Mouse (Mus musculus): ENCODE data around the gene Tpsb2.

Gene Tpsb2

GRCm38 (mm10) chr17:25366005-25366404, at the start of gene Tpsb2:
Gene Tpsb2, plus strand, starts transcription at chr17:25366305.
- DNase-seq (ENCODE audit: low read depth, low spot score) = no peak

DNA sequence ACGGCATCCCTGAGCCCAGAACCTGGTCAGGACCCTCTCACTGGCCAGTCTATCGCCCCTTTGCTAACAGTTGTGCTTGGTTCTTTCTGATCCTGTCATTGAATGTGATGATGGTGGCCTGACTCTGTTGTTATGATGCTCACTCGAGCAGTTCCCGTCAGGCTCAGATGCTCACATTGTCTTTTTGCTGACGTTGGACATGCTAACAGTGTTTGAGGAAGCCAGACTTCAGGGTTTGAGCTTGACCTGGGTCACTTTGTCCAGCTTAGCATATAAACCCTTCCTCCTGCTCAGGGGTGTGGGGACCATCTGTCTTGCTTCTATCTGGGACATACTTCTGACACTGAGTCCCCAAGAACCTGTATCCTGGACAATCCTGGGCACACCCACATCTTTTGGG, 47.8 kb upstream of the Tpsb2 start, which contains the start of gene Prss29:
Prss29 (plus strand) TSS at position 301 of the 400 bp plus-strand sequence.
- DNase-seq (ENCODE audit: low read depth, low spot score) = no peak

GRCm38 (mm10) chr17:25320819-25321218, 45.3 kb upstream of the Tpsb2 start:
- no peak for DNase-seq (ENCODE audit: low read depth, low spot score)

GRCm38 (mm10) chr17:25322930-25323329, 43.2 kb upstream of the Tpsb2 start:
- DNase-seq (ENCODE audit: low read depth, low spot score) = no peak

DNA sequence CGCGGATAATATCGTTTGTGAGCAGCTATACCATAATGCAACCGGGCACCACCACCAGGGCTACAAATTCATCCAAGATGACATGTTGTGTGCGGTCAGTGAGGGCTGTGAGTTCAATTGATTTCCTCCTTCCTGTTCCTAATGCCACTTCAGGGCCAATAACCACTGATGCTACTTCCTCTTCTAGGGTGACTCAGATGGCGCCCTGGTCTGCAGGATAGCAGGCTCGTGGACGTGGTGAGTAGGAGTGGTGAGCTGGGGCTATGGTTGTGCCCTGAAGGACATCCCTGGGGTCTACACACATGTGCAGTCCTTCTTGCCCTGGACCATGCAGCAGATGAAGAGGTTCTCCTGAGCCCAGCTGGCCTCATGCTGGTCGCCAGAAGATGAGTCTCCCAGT, 33.8 kb upstream of the Tpsb2 start:
- DNase-seq (ENCODE audit: low read depth, low spot score) = no peak

GRCm38 (mm10) chr17:25333943-25334342, 32.2 kb upstream of the Tpsb2 start:
- DNase-seq (ENCODE audit: low read depth, low spot score) = peak; percentile 38

DNA sequence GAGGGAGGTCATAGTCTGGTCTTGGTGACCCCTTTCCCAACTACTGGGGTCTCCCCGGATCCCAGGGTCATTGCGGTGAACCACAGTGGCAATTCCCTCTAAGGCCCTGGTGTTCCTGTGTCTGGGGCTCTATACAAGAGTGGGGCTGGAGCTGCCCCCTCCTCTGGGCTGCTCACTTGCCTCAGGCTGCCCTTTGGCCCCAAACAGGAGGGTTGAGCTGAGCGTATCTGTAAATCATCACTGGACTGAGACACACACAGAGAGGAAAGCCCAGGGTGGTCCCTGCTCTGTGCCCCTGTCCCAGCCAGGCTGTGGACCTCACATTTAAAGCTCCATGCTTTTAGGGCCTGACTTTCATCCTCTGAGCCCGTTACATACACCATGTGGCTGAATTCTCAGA, 27.9 kb upstream of the Tpsb2 start:
- DNase-seq (ENCODE audit: low read depth, low spot score) = no peak

- no peak for DNase-seq (ENCODE audit: low read depth, low spot score)
Measured at GRCm38 (mm10) chr17:25340003-25340402, 26.1 kb upstream of the Tpsb2 start.

DNA sequence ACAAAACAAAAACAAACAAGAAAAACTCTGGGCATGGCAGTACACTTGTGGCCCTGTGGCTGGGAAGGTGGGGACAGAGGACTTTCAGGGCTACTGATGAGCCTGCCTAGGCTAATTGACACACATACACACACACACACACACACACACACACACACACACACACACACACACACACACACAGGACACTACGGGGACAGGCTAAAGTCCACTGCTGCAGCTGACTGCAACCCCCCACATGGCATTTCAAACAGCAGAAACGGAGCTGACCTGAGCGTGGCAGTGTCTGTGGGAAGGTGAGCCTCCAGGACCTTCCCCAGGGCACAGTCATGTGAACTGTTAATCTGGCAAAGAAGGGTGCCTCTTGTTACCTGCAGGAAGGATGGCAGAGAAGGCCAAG, 24.6 kb upstream of the Tpsb2 start:
- no peak for DNase-seq (ENCODE audit: low read depth, low spot score)

- no peak for DNase-seq (ENCODE audit: low read depth, low spot score)
Measured at GRCm38 (mm10) chr17:25345462-25345861, 20.6 kb upstream of the Tpsb2 start, which contains the start of gene Tpsab1. Gene Tpsab1, minus strand, starts transcription at chr17:25345562.

GRCm38 (mm10) chr17:25361291-25361690, 4.8 kb upstream of the Tpsb2 start:
- no peak for DNase-seq (ENCODE audit: low read depth, low spot score)

DNA sequence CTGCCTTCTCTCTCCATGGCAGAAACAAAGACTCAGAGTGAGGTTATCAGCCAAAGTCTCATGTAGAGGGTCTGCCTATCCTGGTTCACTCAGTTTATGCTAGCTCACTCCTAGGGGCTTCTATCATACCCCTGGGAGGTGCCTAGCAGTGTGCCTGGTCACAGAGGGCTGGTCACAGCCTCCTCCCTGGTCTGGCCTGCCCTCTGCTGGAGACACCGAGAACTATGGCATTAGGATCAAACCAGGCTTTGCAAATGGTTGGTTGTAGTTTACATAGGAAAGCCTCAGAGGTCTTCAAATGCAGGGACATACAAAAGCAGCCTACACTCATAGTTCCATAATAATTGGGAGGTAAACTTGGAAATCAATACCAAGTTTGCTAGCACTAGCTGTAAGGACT, 2.4 kb upstream of the Tpsb2 start:
- DNase-seq (ENCODE audit: low read depth, low spot score) = peak; percentile 9

- DNase-seq (ENCODE audit: low read depth, low spot score) = no peak
Measured at GRCm38 (mm10) chr17:25368973-25369372, 2.9 kb downstream of the Tpsb2 start, which contains the start of gene Tpsg1. Gene Tpsg1, plus strand, starts transcription at chr17:25369273.

DNA sequence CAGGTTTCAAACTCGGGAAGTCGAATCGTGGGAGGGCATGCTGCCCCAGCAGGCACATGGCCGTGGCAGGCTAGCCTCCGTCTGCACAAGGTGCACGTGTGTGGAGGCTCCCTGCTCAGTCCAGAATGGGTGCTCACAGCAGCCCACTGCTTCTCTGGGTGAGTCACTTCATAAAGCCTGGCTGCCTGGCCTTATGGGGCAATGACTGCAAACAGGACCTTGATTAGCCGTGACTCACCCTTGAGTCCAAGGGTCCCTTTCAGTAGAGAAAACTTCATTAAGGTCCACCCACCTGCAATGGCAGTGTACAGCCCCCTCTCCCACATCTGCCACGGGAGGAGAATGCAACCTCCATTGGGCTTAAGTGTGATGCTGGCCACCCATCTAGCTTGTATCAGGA, 6.4 kb downstream of the Tpsb2 start:
- no peak for DNase-seq (ENCODE audit: low read depth, low spot score)

DNA sequence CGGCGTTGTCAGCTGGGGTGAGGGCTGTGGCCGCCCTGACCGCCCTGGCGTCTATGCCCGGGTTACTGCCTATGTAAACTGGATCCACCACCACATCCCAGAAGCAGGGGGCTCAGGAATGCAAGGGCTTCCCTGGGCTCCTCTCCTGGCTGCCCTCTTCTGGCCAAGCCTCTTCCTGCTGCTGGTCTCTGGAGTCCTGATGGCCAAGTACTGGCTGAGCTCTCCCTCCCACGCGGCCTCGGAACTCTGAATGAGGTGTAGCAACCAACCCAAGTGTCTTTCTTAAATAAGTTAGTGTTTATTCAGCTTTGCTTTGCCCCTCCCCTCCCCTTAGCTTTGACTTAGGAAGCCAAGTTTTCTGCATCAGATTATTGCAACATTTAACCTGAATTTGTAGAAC, 7.9 kb downstream of the Tpsb2 start:
- DNase-seq (ENCODE audit: low read depth, low spot score) = no peak

GRCm38 (mm10) chr17:25394526-25394925, 28.4 kb downstream of the Tpsb2 start:
- no peak for DNase-seq (ENCODE audit: low read depth, low spot score)

- DNase-seq (ENCODE audit: low read depth, low spot score) = peak; percentile 61
Measured at GRCm38 (mm10) chr17:25397804-25398519, 31.9 kb downstream of the Tpsb2 start.

DNA sequence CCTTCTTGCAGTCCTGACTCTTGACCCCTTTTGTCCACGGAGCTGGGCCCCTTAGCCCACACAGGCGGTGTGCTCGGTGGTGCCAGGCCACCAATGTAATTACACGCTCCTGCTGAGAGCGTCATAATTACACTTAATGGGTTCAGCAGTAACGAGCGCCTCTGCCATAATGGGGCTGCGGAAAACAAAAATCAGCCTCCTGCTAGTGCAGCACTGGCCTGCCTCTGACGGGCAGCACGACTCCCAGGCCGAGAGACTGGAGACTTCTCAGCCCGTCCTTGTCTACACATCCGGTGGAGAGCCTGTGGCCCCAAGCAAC, 32.4 kb downstream of the Tpsb2 start:
- DNase-seq (ENCODE audit: low read depth, low spot score) = no peak

DNA sequence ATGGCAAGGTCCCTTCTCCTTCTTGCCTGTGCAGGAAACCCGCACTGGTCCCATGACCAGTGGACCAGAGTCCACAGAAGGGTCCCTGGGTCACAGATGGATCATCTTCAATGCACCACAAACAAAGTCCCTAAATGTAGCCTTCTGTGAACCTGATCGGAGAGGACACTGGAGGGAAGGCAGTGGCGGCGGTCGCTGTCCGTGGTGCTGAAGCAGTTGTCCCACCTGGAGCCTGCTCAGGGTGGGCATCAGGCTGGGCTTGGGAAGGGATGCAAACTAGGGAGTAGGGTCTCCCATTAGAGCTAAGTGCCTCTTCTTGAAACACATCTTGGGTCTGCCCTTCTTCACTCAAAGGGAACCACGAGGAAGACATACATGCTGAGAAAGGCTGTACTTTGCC, 34.3 kb downstream of the Tpsb2 start:
- DNase-seq (ENCODE audit: low read depth, low spot score) = no peak

GRCm38 (mm10) chr17:25401491-25401890, 35.4 kb downstream of the Tpsb2 start:
- DNase-seq (ENCODE audit: low read depth, low spot score) = peak; percentile 65

- DNase-seq (ENCODE audit: low read depth, low spot score) = no peak
Measured at GRCm38 (mm10) chr17:25402224-25402623, 36.1 kb downstream of the Tpsb2 start.

GRCm38 (mm10) chr17:25404190-25404589, 38.1 kb downstream of the Tpsb2 start:
- DNase-seq (ENCODE audit: low read depth, low spot score) = no peak

DNA sequence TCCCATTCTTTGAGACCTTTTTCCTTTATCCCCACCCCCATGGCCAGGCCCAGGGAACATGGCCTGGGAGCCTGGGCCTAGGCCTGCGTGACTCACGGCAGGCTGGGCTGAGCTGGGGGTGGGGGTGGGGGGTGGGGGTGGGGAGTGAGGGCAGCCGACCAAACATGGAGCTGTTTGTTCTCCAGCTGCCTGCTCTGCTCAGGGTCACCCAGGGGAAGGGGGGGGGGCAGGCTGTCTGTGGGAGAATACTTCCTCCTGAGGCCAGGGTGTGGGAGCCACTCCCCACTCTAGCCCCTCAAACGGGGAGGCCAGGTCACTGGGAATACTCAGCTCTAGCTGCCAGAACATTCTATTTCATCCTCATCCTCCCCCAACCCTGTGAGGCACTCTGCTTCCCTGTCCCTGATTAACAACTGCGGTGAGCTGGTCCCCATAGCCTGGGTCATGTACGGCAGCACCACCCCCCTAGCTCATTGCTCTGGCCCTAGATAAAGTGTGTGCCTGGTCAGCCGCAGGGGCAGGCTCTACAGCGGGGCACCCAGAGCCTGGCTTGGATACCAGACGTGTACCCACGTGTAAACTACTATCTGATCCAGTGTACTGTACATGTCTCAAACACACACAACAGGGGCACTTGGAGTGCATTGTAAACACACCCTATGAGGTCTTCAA, 39.3 kb downstream of the Tpsb2 start:
- DNase-seq (ENCODE audit: low read depth, low spot score) = no peak

Data from retina, adult 2 months (tissue).